Mouse (Mus musculus) intestine, postnatal 0 days (tissue): ENCODE data around the gene Bmpr1a. TPM values are rescaled to one million over a fixed set of nuclear protein-coding genes. Genes with fewer than 3 reads are reported as not detected.

ENCODE experiments used
- ATAC-seq: fragments of 200-750 bp; cut with Nextera tagmentation; 2 replicates; pipeline ENCODE4 v1.8.0; 2017; ENCODE audit warnings: mild to moderate bottlenecking, moderate TSS enrichment, moderate library complexity
- H3K27ac ChIP-seq: fragments of 300-500 bp; sonication (generic); 2 replicates; pipeline ENCODE4 v1.5.1; 2014; ENCODE audit warnings: mild to moderate bottlenecking, low read depth, low read length, moderate library complexity
- H3K27me3 ChIP-seq: fragments of 300-500 bp; sonication (generic); replicated peaks from 2 replicates; pipeline ENCODE4 v1.6.1; 2014; ENCODE audit warnings: low read length, mixed read lengths; ENCODE audit not compliant: control insufficient read depth, insufficient read depth
- H3K36me3 ChIP-seq: fragments of 300-500 bp; sonication (generic); 2 replicates; pipeline ENCODE4 v1.6.1; 2014; ENCODE audit warnings: mild to moderate bottlenecking, moderate library complexity; ENCODE audit not compliant: control insufficient read depth, insufficient read depth
- H3K4me1 ChIP-seq: fragments of 300-500 bp; sonication (generic); replicated peaks from 2 replicates; pipeline ENCODE4 v1.6.1; 2014; ENCODE audit warnings: antibody characterized with exemption, low read length, mixed read lengths; ENCODE audit not compliant: control insufficient read depth, insufficient read depth
- H3K4me2 ChIP-seq: fragments of 300-500 bp; sonication (generic); replicated peaks from 2 replicates; pipeline ENCODE4 v1.6.1; 2014; ENCODE audit warnings: low read depth, mild to moderate bottlenecking, moderate library complexity
- H3K4me3 ChIP-seq: fragments of 300-500 bp; sonication (generic); 2 replicates; pipeline ENCODE4 v1.5.1; 2014; ENCODE audit warnings: low read depth, low read length
- H3K9ac ChIP-seq: fragments of 300-500 bp; sonication (generic); 2 replicates; pipeline ENCODE4 v1.6.1; 2014; ENCODE audit warnings: mild to moderate bottlenecking, low read depth, low read length
- H3K9me3 ChIP-seq: fragments of 300-500 bp; sonication (generic); 2 replicates; pipeline ENCODE4 v1.6.1; 2016; ENCODE audit warnings: mixed run types; ENCODE audit not compliant: control insufficient read depth
- CTCF ChIP-seq: sonication (generic); IDR thresholded peaks from 2 replicates; pipeline ENCODE4 v1.5.1; 2016; ENCODE audit warnings: low read depth, mild to moderate bottlenecking, control low read depth, antibody characterized with exemption, moderate library complexity
- WGBS: fragments of 180-500 bp; shearing (Covaris S2); extraction: QIAGEN DNeasy Blood & Tissue Kit; methylation state at CpG from one replicate; pipeline ENCODE4 v1.1.7; 2014; 5-methylcytosine and 5-hydroxymethylcytosine counted together
- polyA plus RNA-seq: library from polyadenylated mRNA; unstranded; fragments of >200 nt; fragmentation: Nextera tagmentation; extraction: Ambion mirVana; gene quantifications from 2 replicates; pipeline ENCODE4 v1.2.1, GENCODE M21; 2015

Bmpr1a gene
- polyA plus RNA-seq, 1 experiment from 2014 or later: 19.3 TPM

- ATAC-seq: no peak
- no peaks in the 10 kb centered on the region for H3K27me3 ChIP-seq
- H3K4me2 ChIP-seq: no peak overlapping the region
- no peak overlapping the region for H3K9ac ChIP-seq
- no peaks in the 10 kb centered on the region for H3K36me3 ChIP-seq
- H3K9me3 ChIP-seq: no peaks in the 10 kb centered on the region
- peaks cover 4% of the 10 kb centered on the region for H3K4me1 ChIP-seq
- H3K4me3 ChIP-seq: no peak overlapping the region
- H3K27ac ChIP-seq: no peak overlapping the region
- no peak for TF ChIP-seq CTCF
- WGBS: 77% methylated on average over 6 of the region's 6 CpGs
Measured at GRCm38 (mm10) chr14:34483469-34484341, 19.4 kb downstream of the Bmpr1a start.

DNA sequence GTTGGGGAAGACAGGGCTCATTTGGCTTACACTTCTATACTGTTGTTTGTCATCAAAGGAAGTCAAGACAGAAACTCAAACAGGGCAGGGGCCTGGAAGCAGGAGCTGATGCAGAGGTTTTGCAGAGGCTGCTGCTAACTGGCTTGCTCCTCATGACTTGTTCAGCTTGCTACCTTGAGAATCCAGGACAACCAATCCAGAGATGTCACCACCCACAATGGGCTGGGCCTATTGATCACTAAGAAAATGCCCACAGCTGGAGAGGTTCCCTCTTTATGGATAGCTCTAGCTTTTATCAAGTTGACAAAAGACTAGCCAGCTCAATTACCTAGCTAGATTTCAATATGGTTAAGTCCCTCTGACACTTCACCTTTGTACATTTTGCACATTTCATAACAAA, 31.6 kb downstream of the Bmpr1a start:
- Histone ChIP-seq H3K27me3 (no peaks in the 10 kb centered on the region), H3K36me3 (no peaks in the 10 kb centered on the region), H3K4me2 (no peak overlapping the region), H3K4me1 (no peaks in the 10 kb centered on the region; the same call in 1 of the 2 replicates), H3K9me3 (no peaks in the 10 kb centered on the region), H3K4me3 (no peak overlapping the region), H3K9ac (no peak overlapping the region), H3K27ac (no peak overlapping the region)
- TF ChIP-seq CTCF: no peak
- no peak for ATAC-seq

GRCm38 (mm10) chr14:34466291-34466690, 36.9 kb downstream of the Bmpr1a start:
- 66% methylated on average over 3 of the region's 3 CpGs for WGBS
- Histone ChIP-seq H3K9me3 (no peaks in the 10 kb centered on the region), H3K27me3 (no peaks in the 10 kb centered on the region), H3K27ac (no peak overlapping the region), H3K4me1 (no peaks in the 10 kb centered on the region; the same call in 1 of the 2 replicates), H3K36me3 (no peaks in the 10 kb centered on the region), H3K4me3 (no peak overlapping the region), H3K9ac (no peak overlapping the region), H3K4me2 (no peak overlapping the region)
- no peak for TF ChIP-seq CTCF
- ATAC-seq: no peak

DNA sequence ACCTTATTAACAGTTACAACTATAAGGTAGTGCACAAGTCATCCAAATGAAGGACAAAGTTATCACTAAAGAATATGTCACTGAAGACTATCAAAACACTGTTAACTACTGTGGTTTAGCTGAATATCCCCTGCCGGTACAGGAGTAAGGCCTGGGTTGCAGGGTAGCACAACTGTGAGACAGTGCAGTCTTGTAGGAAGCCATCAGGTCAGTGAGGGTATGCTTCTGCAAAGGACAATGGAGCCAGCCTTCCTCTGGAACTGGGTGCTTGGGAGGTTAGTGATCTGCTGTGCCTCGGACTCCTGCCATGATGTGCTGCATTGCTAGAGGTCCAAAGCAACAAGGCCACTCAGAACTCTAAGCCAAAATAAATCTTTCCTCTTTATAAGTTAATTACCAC, 43.8 kb downstream of the Bmpr1a start:
- ATAC-seq: no peak
- H3K27ac ChIP-seq: no peak overlapping the region
- 88% methylated on average over 2 of the region's 2 CpGs for WGBS

DNA sequence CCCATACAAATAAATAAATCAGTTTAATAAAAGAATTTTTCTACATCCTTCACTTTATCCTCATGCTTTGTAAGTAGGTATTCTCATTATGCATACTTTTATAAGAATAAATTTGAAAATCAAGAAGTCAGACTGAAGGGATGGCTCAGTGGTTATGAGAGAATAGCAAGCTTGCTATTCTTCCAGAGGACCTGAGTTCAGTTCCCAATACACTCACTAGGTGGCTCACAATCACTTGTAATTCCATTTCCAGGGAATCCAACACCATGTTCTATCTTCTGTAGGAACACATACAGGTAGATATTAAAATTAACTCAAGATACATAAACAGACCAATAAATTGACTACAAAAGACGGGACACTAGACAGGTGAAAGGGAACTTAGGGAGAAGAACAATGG, 44.3 kb downstream of the Bmpr1a start:
- 0 out of 2 replicates have a peak, but pooled peaks cover 3% of the 10 kb centered on the region for H3K4me1 ChIP-seq
- 68% methylated on average over 1 of the region's 1 CpGs for WGBS
- H3K4me2 ChIP-seq: no peak overlapping the region
- ATAC-seq: no peak
- peaks cover 18% of the 10 kb centered on the region for H3K36me3 ChIP-seq
- H3K4me3 ChIP-seq: no peak overlapping the region
- H3K9me3 ChIP-seq: no peaks in the 10 kb centered on the region
- H3K27me3 ChIP-seq: no peaks in the 10 kb centered on the region
- H3K27ac ChIP-seq: no peak overlapping the region
- no peak overlapping the region for H3K9ac ChIP-seq
- TF ChIP-seq CTCF: peak; percentile 82

More for the DNA sequence above, 43.8 kb downstream of the Bmpr1a start:
- no peak for TF ChIP-seq CTCF
- H3K4me2 ChIP-seq: no peak overlapping the region
- H3K9ac ChIP-seq: no peak overlapping the region
- peaks cover 18% of the 10 kb centered on the region for H3K36me3 ChIP-seq
- no peak overlapping the region for H3K4me3 ChIP-seq
- H3K4me1 ChIP-seq: 0 out of 2 replicates have a peak, but pooled peaks cover under 1% of the 10 kb centered on the region
- no peaks in the 10 kb centered on the region for H3K27me3 ChIP-seq
- H3K9me3 ChIP-seq: no peaks in the 10 kb centered on the region

GRCm38 (mm10) chr14:34454282-34454681, 48.9 kb downstream of the Bmpr1a start:
- Histone ChIP-seq H3K27ac (no peak overlapping the region), H3K4me1 (0 out of 2 replicates have a peak, but pooled peaks cover 3% of the 10 kb centered on the region), H3K4me3 (no peak overlapping the region), H3K9ac (no peak overlapping the region), H3K4me2 (no peak overlapping the region), H3K9me3 (no peaks in the 10 kb centered on the region), H3K36me3 (peaks cover 18% of the 10 kb centered on the region), H3K27me3 (no peaks in the 10 kb centered on the region)
- no peak for ATAC-seq
- 73% methylated on average over 3 of the region's 3 CpGs for WGBS
- no peak for TF ChIP-seq CTCF
